Mouse (Mus musculus) forebrain, embryonic 14.5 days (tissue): ENCODE results near the gene 4930442H23Rik. TPM values are rescaled to one million over a fixed set of nuclear protein-coding genes. Genes with fewer than 3 reads are reported as not detected.

Experiments used
- ATAC-seq: fragments of 200-750 bp; cut with Nextera tagmentation; 2 replicates; pipeline ENCODE4 v1.8.0; 2017; ENCODE audit warnings: mild to moderate bottlenecking, moderate library complexity
- DNase-seq: peaks from one replicate; pipeline ENCODE4 v3.0.0-alpha.2; 2015; ENCODE audit warnings: low spot score
- H3K27ac ChIP-seq: fragments of 300-500 bp; sonication (generic); 2 replicates; pipeline ENCODE4 v1.5.1; 2014; ENCODE audit warnings: low read depth, mild to moderate bottlenecking, control low read depth, low read length, moderate library complexity
- H3K27me3 ChIP-seq: fragments of 300-500 bp; sonication (generic); replicated peaks from 2 replicates; pipeline ENCODE4 v1.6.1; 2014; ENCODE audit warnings: low read length, control low read depth, mixed read lengths; ENCODE audit not compliant: control insufficient read depth, insufficient read depth
- H3K36me3 ChIP-seq: fragments of 300-500 bp; sonication (generic); 2 replicates; pipeline ENCODE4 v1.6.1; 2014; ENCODE audit warnings: low read length, control low read depth; ENCODE audit not compliant: control insufficient read depth, insufficient read depth
- H3K4me1 ChIP-seq: fragments of 300-500 bp; sonication (generic); 2 replicates; pipeline ENCODE4 v1.6.1; 2014; ENCODE audit warnings: antibody characterized with exemption, low read length, control low read depth; ENCODE audit not compliant: control insufficient read depth, insufficient read depth
- H3K4me2 ChIP-seq: fragments of 300-500 bp; sonication (generic); 2 replicates; pipeline ENCODE4 v1.6.1; 2014; ENCODE audit warnings: mild to moderate bottlenecking, control low read depth, low read length
- H3K4me3 ChIP-seq: fragments of 300-500 bp; sonication (generic); 2 replicates; pipeline ENCODE4 v1.5.1; 2014; ENCODE audit warnings: low read depth, low read length, control low read depth
- H3K9ac ChIP-seq: fragments of 300-500 bp; sonication (generic); 2 replicates; pipeline ENCODE4 v1.6.1; 2014; ENCODE audit warnings: mild to moderate bottlenecking, low read length, control low read depth, moderate library complexity
- H3K9me3 ChIP-seq: fragments of 300-500 bp; sonication (generic); replicated peaks from 2 replicates; pipeline ENCODE4 v1.6.1; 2016; ENCODE audit warnings: low read length, control low read depth, mixed read lengths; ENCODE audit not compliant: control insufficient read depth
- WGBS: fragments of 180-500 bp; shearing (Covaris S2); extraction: QIAGEN DNeasy Blood & Tissue Kit; methylation state at CpG from one replicate; pipeline ENCODE4 v1.1.7; 2014; 5-methylcytosine and 5-hydroxymethylcytosine counted together
- polyA plus RNA-seq: library from polyadenylated mRNA; unstranded; fragments of >200 nt; fragmentation: Nextera tagmentation; extraction: Ambion mirVana; gene quantifications from 2 replicates; pipeline ENCODE4 v1.2.1, GENCODE M21; 2014

4930442H23Rik gene
- polyA plus RNA-seq, 1 experiment from 2014 or later, result not detected

- Histone ChIP-seq H3K9ac (no peak overlapping the region), H3K4me2 (no peak overlapping the region), H3K4me3 (no peak overlapping the region), H3K36me3 (peaks cover 73% of the 10 kb centered on the region), H3K9me3 (no peaks in the 10 kb centered on the region), H3K27me3 (no peaks in the 10 kb centered on the region), H3K27ac (no peak overlapping the region), H3K4me1 (no peaks in the 10 kb centered on the region; the same call in 1 of the 2 replicates)
- 91% methylated on average over 7 of the region's 7 CpGs for WGBS
- ATAC-seq, result no peak
- no peak for DNase-seq
Observed at GRCm38 (mm10) chr10:81145778-81146177, 37.9 kb downstream of the 4930442H23Rik start.

GRCm38 (mm10) chr10:81145307-81145706 lies 38.3 kb downstream of the 4930442H23Rik start:
- no peak overlapping the region for H3K9ac ChIP-seq
- peaks cover 71% of the 10 kb centered on the region for H3K36me3 ChIP-seq
- H3K4me1 ChIP-seq, result no peaks in the 10 kb centered on the region; the same call in 1 of the 2 replicates
- H3K27ac ChIP-seq, result no peak overlapping the region
- no peak overlapping the region for H3K4me2 ChIP-seq
- DNase-seq (no peak), ATAC-seq (no peak)
- H3K27me3 ChIP-seq, result no peaks in the 10 kb centered on the region
- H3K4me3 ChIP-seq, result no peak overlapping the region
- WGBS, result 88% methylated on average over 6 of the region's 6 CpGs
- no peaks in the 10 kb centered on the region for H3K9me3 ChIP-seq

GRCm38 (mm10) chr10:81144667-81145066 lies 39.0 kb downstream of the 4930442H23Rik start:
- no peak overlapping the region for H3K4me2 ChIP-seq
- H3K9ac ChIP-seq, result no peak overlapping the region
- no peaks in the 10 kb centered on the region for H3K27me3 ChIP-seq
- 93% methylated on average over 27 of the region's 27 CpGs for WGBS
- no peak for ATAC-seq
- DNase-seq, result no peak
- H3K4me3 ChIP-seq, result no peak overlapping the region
- H3K36me3 ChIP-seq, result peaks cover 65% of the 10 kb centered on the region
- no peaks in the 10 kb centered on the region for H3K9me3 ChIP-seq
- no peaks in the 10 kb centered on the region; the same call in 1 of the 2 replicates for H3K4me1 ChIP-seq
- H3K27ac ChIP-seq, result no peak overlapping the region

- H3K27me3 ChIP-seq, result no peaks in the 10 kb centered on the region
- no peaks in the 10 kb centered on the region for H3K9me3 ChIP-seq
- H3K4me1 ChIP-seq, result peaks cover 5% of the 10 kb centered on the region
- no peak overlapping the region for H3K27ac ChIP-seq
- 97% methylated on average over 52 of the region's 52 CpGs for WGBS
- ATAC-seq, result no peak
- H3K4me3 ChIP-seq, result no peak overlapping the region
- H3K36me3 ChIP-seq, result peaks cover 57% of the 10 kb centered on the region
- no peak overlapping the region for H3K9ac ChIP-seq
- no peak overlapping the region for H3K4me2 ChIP-seq
- DNase-seq, result no peak
Observed at GRCm38 (mm10) chr10:81143845-81144437, 39.7 kb downstream of the 4930442H23Rik start.

GRCm38 (mm10) chr10:81143157-81143633 lies 40.5 kb downstream of the 4930442H23Rik start:
- ATAC-seq, result no peak
- peak overlapping the region; percentile 9; the same call in 1 of the 2 replicates for H3K27ac ChIP-seq
- WGBS, result 91% methylated on average over 7 of the region's 7 CpGs

GRCm38 (mm10) chr10:81142551-81142981 lies 41.1 kb downstream of the 4930442H23Rik start:
- no peak for ATAC-seq
- H3K36me3 ChIP-seq, result peaks cover 44% of the 10 kb centered on the region
- 67% methylated on average over 5 of the region's 5 CpGs for WGBS
- no peaks in the 10 kb centered on the region for H3K9me3 ChIP-seq
- H3K9ac ChIP-seq, result no peak overlapping the region
- H3K4me3 ChIP-seq, result no peak overlapping the region
- H3K4me2 ChIP-seq, result no peak overlapping the region
- DNase-seq, result peak; percentile 31
- H3K27ac ChIP-seq, result peak overlapping the region; percentile 24; the same call in 1 of the 2 replicates
- no peaks in the 10 kb centered on the region for H3K27me3 ChIP-seq
- H3K4me1 ChIP-seq, result peaks cover 13% of the 10 kb centered on the region

More at GRCm38 (mm10) chr10:81143157-81143633, 40.5 kb downstream of the 4930442H23Rik start:
- peaks cover 50% of the 10 kb centered on the region for H3K36me3 ChIP-seq
- no peak overlapping the region for H3K4me2 ChIP-seq
- no peaks in the 10 kb centered on the region for H3K9me3 ChIP-seq
- no peak for DNase-seq
- H3K27me3 ChIP-seq, result no peaks in the 10 kb centered on the region
- H3K4me3 ChIP-seq, result no peak overlapping the region
- H3K4me1 ChIP-seq, result peaks cover 12% of the 10 kb centered on the region
- H3K9ac ChIP-seq, result no peak overlapping the region

- no peak overlapping the region for H3K4me3 ChIP-seq
- WGBS, result 89% methylated on average over 7 of the region's 7 CpGs
- H3K27me3 ChIP-seq, result no peaks in the 10 kb centered on the region
- DNase-seq (no peak), ATAC-seq (no peak)
- H3K36me3 ChIP-seq, result peaks cover 34% of the 10 kb centered on the region
- H3K9me3 ChIP-seq, result no peaks in the 10 kb centered on the region
- peak overlapping the region; percentile 21; the same call in 1 of the 2 replicates for H3K9ac ChIP-seq
- H3K4me1 ChIP-seq, result peaks cover 13% of the 10 kb centered on the region
- no peak overlapping the region for H3K27ac ChIP-seq
- no peak overlapping the region for H3K4me2 ChIP-seq
Observed at GRCm38 (mm10) chr10:81141455-81142210, 42.0 kb downstream of the 4930442H23Rik start.

GRCm38 (mm10) chr10:81140717-81141454 lies 42.8 kb downstream of the 4930442H23Rik start:
- 74% methylated on average over 10 of the region's 10 CpGs for whole genome bisulfite sequencing
- H3K4me2 ChIP-seq, result no peak overlapping the region
- DNase-seq (no peak), ATAC-seq (no peak)
- H3K4me1 ChIP-seq, result peaks cover 13% of the 10 kb centered on the region
- H3K9me3 ChIP-seq, result no peaks in the 10 kb centered on the region
- peaks cover under 1% of the 10 kb centered on the region; the same call in 1 of the 2 replicates for H3K27me3 ChIP-seq
- H3K4me3 ChIP-seq, result no peak overlapping the region
- peak overlapping the region; percentile 29; the same call in 1 of the 2 replicates for H3K9ac ChIP-seq
- H3K27ac ChIP-seq, result no peak overlapping the region
- H3K36me3 ChIP-seq, result peaks cover 27% of the 10 kb centered on the region
